ENCODE assay signal across 8 mouse cellular contexts in the genomic region with DNA sequence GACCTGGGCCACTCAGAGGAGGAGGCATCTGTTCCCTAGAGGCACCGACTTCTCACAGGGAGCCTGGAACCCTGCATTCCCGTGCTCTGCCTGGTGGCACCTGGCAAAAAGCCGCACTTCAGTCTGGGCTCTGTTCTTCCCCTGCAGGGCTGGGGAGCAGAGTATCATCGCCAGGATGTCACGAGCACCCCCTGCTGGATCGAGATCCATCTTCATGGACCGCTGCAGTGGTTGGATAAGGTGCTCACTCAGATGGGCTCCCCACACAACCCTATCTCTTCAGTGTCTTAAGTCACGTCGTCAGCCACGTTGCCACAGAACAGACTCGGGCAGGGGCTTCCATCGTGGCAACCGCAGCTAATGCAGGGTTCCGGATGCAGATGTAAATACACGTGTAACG. TPM values are rescaled to one million over a fixed set of nuclear protein-coding genes. Genes with fewer than 3 reads are reported as not detected.
DNase-seq lines count a peak whose midpoint lies in the region; ATAC-seq and TF ChIP-seq lines count a peak whose summit lies in the region.

No protein-coding gene starts in this region.

- H3K9ac ChIP-seq in embryonic facial prominence, embryonic 14.5 days (ENCODE audit: low read depth, low read length), result no peak overlapping the region
- H3K9ac ChIP-seq in lung, embryonic 15.5 days, result no peak overlapping the region

- H3K36me3 ChIP-seq in E14TG2a.4 (ENCODE audit: insufficient read depth, low read length), result no peaks in the 10 kb centered on the region
- H3K36me3 ChIP-seq in embryonic facial prominence, embryonic 14.5 days (ENCODE audit: control insufficient read depth, insufficient read depth, low read length), result peaks cover 22% of the 10 kb centered on the region; the same call in 1 of the 2 replicates
- H3K36me3 ChIP-seq in lung, embryonic 15.5 days, result peaks cover 17% of the 10 kb centered on the region; the same call in 1 of the 2 replicates

- no peak for TF ChIP-seq POLR2A in olfactory bulb, adult 2 months (IDR thresholded peaks at IDR 0.05; ENCODE audit: insufficient read depth, low read depth, low read length)

- no peak overlapping the region for H3K4me2 ChIP-seq in embryonic facial prominence, embryonic 14.5 days (ENCODE audit: low read depth, low read length)
- H3K4me2 ChIP-seq in lung, embryonic 15.5 days, result no peak overlapping the region

- H3K4me3 ChIP-seq in E14TG2a.4 (replicated peaks; ENCODE audit: low read length), result peak overlapping the region; percentile 26
- no peak overlapping the region for H3K4me3 ChIP-seq in embryonic facial prominence, embryonic 14.5 days (ENCODE audit: low read depth, low read length)
- H3K4me3 ChIP-seq in layer of hippocampus, adult 2 months, result no peak overlapping the region
- H3K4me3 ChIP-seq in lung, embryonic 15.5 days, result no peak overlapping the region
- no peak overlapping the region for H3K4me3 ChIP-seq in olfactory bulb, adult 2 months (ENCODE audit: insufficient read depth, low read depth, low read length)

- peaks cover 36% of the 10 kb centered on the region for H3K27me3 ChIP-seq in E14TG2a.4 (ENCODE audit: insufficient read depth, low read length)
- no peaks in the 10 kb centered on the region for H3K27me3 ChIP-seq in embryonic facial prominence, embryonic 14.5 days (replicated peaks; ENCODE audit: control insufficient read depth, insufficient read depth, low read length)
- H3K27me3 ChIP-seq in lung, embryonic 15.5 days, result no peaks in the 10 kb centered on the region

- 41% methylated on average over 16 of the region's 16 CpGs for WGBS in embryonic facial prominence, embryonic 14.5 days
- 29% methylated on average over 16 of the region's 16 CpGs for WGBS in lung, embryonic 15.5 days
- WGBS in olfactory bulb, adult 2 months, result 35% methylated on average over 16 of the region's 16 CpGs

- H3K27ac ChIP-seq in embryonic facial prominence, embryonic 14.5 days (replicated peaks; ENCODE audit: low read depth, low read length), result no peak overlapping the region
- no peak overlapping the region for H3K27ac ChIP-seq in layer of hippocampus, adult 2 months
- H3K27ac ChIP-seq in lung, embryonic 15.5 days, result no peak overlapping the region
- no peak overlapping the region for H3K27ac ChIP-seq in olfactory bulb, adult 2 months (ENCODE audit: insufficient read depth, low read depth, low read length)

- peaks cover 14% of the 10 kb centered on the region for H3K4me1 ChIP-seq in E14TG2a.4 (replicated peaks; ENCODE audit: low read depth, low read length)
- no peaks in the 10 kb centered on the region for H3K4me1 ChIP-seq in embryonic facial prominence, embryonic 14.5 days (ENCODE audit: control insufficient read depth, insufficient read depth, low read length)
- H3K4me1 ChIP-seq in lung, embryonic 15.5 days, result no peaks in the 10 kb centered on the region
- H3K4me1 ChIP-seq in olfactory bulb, adult 2 months (ENCODE audit: control insufficient read depth, insufficient read depth, low read length), result 0 out of 2 replicates have a peak, but pooled peaks cover 4% of the 10 kb centered on the region

- ATAC-seq in embryonic facial prominence, embryonic 14.5 days (ENCODE audit: low read depth), result no peak; the same call in 1 of the 2 replicates
- peak; percentile 65; the same call in 1 of the 2 replicates for ATAC-seq in lung, embryonic 15.5 days (ENCODE audit: borderline replicate concordance, extremely low read depth, low FRiP score, low TSS enrichment)

- H3K9me3 ChIP-seq in E14TG2a.4 (ENCODE audit: low read length), result peaks cover 7% of the 10 kb centered on the region; the same call in 1 of the 2 replicates
- peaks cover 14% of the 10 kb centered on the region for H3K9me3 ChIP-seq in embryonic facial prominence, embryonic 14.5 days (ENCODE audit: control insufficient read depth, low read length)
- no peaks in the 10 kb centered on the region for H3K9me3 ChIP-seq in lung, embryonic 15.5 days

- TF ChIP-seq CTCF in E14TG2a.4 (conservative IDR thresholded peaks at IDR 0.05; ENCODE audit: low read length), result peak; percentile 8; the same call in 1 of the 2 replicates
- peak; percentile 79 for TF ChIP-seq CTCF in layer of hippocampus, adult 2 months (conservative IDR thresholded peaks at IDR 0.05)
- TF ChIP-seq CTCF in olfactory bulb, adult 2 months (IDR thresholded peaks at IDR 0.05; ENCODE audit: insufficient read depth, low read depth, low read length), result peak; percentile 56; the same call in 1 of the 2 replicates

- DNase-seq in adrenal gland, adult 18-20 months (ENCODE audit: low spot score in 2 of 2), result peak; percentile 41 to 42
- DNase-seq in embryonic facial prominence, embryonic 14.5 days (ENCODE audit: low spot score), result peak; percentile 56
- peak; percentile 28 to 30 for DNase-seq in heart, postnatal 36 days
- peak; percentile 19 to 48 for DNase-seq in layer of hippocampus, adult 2 months (ENCODE audit: low spot score in 2 of 2)
- peak; percentile 13 for DNase-seq in yolk sac, embryonic 10.5 days (ENCODE audit: low spot score)

- intact Hi-C loops in heart, postnatal 36 days (cut with DNase I), result loop anchor here (5.0 kb wide), 1 partner anchor 265 kb away; no protein-coding TSS in a partner anchor

RNA-seq across cellular contexts. Expression of a gene that starts 10.4 kb away (rescaled TPM):
- 10 to 100 TPM; 25.0 to 31.7 TPM for total RNA-seq in adrenal gland, adult 18-20 months (2021)
- 37.6 and 43.0 TPM in 2 replicates for polyA plus RNA-seq in embryonic facial prominence, embryonic 14.5 days (2014; fragmentation: Nextera tagmentation; extraction: Ambion mirVana)
- 10 to 100 TPM; 19.1 to 23.2 TPM for total RNA-seq in heart, postnatal 36 days (2021)
- 10 to 100 TPM; 46.7 to 55.1 TPM for total RNA-seq in layer of hippocampus, adult 2 months (2021)
- 31.3 and 32.8 TPM in 2 replicates for polyA plus RNA-seq in lung, embryonic 15.5 days (2015; fragmentation: Nextera tagmentation; extraction: Ambion mirVana)
- polyA plus RNA-seq in olfactory bulb, adult 2 months (2012; ENCODE audit: insufficient read depth, insufficient read length, low replicate concordance, missing spikeins), result not detected in 2 replicates

RNA-seq across cellular contexts. Expression of a gene that starts 41.8 kb away (rescaled TPM):
- 10 to 100 TPM in 1 of 2 experiments, 1 to 10 TPM in 1; 9.8 to 19.8 TPM for total RNA-seq in adrenal gland, adult 18-20 months (2021)
- 2.0 and 2.1 TPM in 2 replicates for polyA plus RNA-seq in embryonic facial prominence, embryonic 14.5 days (2014; fragmentation: Nextera tagmentation; extraction: Ambion mirVana)
- total RNA-seq in heart, postnatal 36 days (2021), result 1 to 10 TPM; 1.6 to 3.0 TPM
- 1 to 10 TPM; 7.1 to 7.6 TPM for total RNA-seq in layer of hippocampus, adult 2 months (2021)
- 1.6 and 2.0 TPM in 2 replicates for polyA plus RNA-seq in lung, embryonic 15.5 days (2015; fragmentation: Nextera tagmentation; extraction: Ambion mirVana)
- not detected in 2 replicates for polyA plus RNA-seq in olfactory bulb, adult 2 months (2012; ENCODE audit: insufficient read depth, insufficient read length, low replicate concordance, missing spikeins)

Comparison
In these comparisons a context has a peak if more than half of its experiments do, and no peak if none do; other contexts are left out.
1. CTCF ChIP-seq: peak in every context shown above with its lines; median percentile 79 in layer of hippocampus, adult 2 months; 56 in olfactory bulb, adult 2 months; 8 in E14TG2a.4.